Mouse (Mus musculus): ENCODE data around the gene Dclre1b.
"Not testable (repeated sequence)": the region's sequence is repeated elsewhere in the genome, so short reads cannot be mapped to it uniquely, and the experiment has no call there.

The Dclre1b gene

GRCm38 (mm10) chr3:103808891-103809798, at the start of gene Dclre1b, which contains the start of the genes Ap4b1 and Gm43064:
Gene Dclre1b (minus strand): TSS chr3:103809444.
Gene Ap4b1 (plus strand): TSS chr3:103809520.
Gene Gm43064 (plus strand): TSS chr3:103809573.
- peak; percentile 82 for DNase-seq (ENCODE audit: low spot score)

GRCm38 (mm10) chr3:103857977-103858563, 48.8 kb upstream of the Dclre1b start:
- no peak for DNase-seq (ENCODE audit: low spot score)

- no peak for DNase-seq (ENCODE audit: low spot score)
These were observed 48.0 kb upstream of the Dclre1b start for GRCm38 (mm10) chr3:103857036-103857805.

GRCm38 (mm10) chr3:103853804-103854203, 44.6 kb upstream of the Dclre1b start:
- DNase-seq (ENCODE audit: low spot score): no peak

- peak; percentile 15 for DNase-seq (ENCODE audit: low spot score)
These were observed 43.5 kb upstream of the Dclre1b start for GRCm38 (mm10) chr3:103852565-103853299.

- no peak for DNase-seq (ENCODE audit: low spot score)
These were observed 42.6 kb upstream of the Dclre1b start for GRCm38 (mm10) chr3:103851882-103852281.

- no peak for DNase-seq (ENCODE audit: low spot score)
These were observed 42.2 kb upstream of the Dclre1b start for GRCm38 (mm10) chr3:103851481-103851880.

GRCm38 (mm10) chr3:103850644-103851363, 41.6 kb upstream of the Dclre1b start:
- DNase-seq (ENCODE audit: low spot score): no peak

- not testable (repeated sequence) for DNase-seq (ENCODE audit: low spot score)
These were observed 31.7 kb upstream of the Dclre1b start for GRCm38 (mm10) chr3:103840946-103841345.

GRCm38 (mm10) chr3:103840195-103840594, 31.0 kb upstream of the Dclre1b start:
- DNase-seq (ENCODE audit: low spot score): not testable (repeated sequence)

GRCm38 (mm10) chr3:103839711-103840110, 30.5 kb upstream of the Dclre1b start:
- DNase-seq (ENCODE audit: low spot score): no peak

GRCm38 (mm10) chr3:103836453-103836852, 27.2 kb upstream of the Dclre1b start:
- DNase-seq (ENCODE audit: low spot score): no peak

- DNase-seq (ENCODE audit: low spot score): no peak
These were observed 26.7 kb upstream of the Dclre1b start for GRCm38 (mm10) chr3:103835951-103836310.

GRCm38 (mm10) chr3:103835272-103835950, 26.2 kb upstream of the Dclre1b start:
- no peak for DNase-seq (ENCODE audit: low spot score)

GRCm38 (mm10) chr3:103834001-103834400, 24.8 kb upstream of the Dclre1b start:
- DNase-seq (ENCODE audit: low spot score): no peak

- DNase-seq (ENCODE audit: low spot score): no peak
These were observed 23.2 kb upstream of the Dclre1b start, which contains the start of gene Bcl2l15 for GRCm38 (mm10) chr3:103832426-103832825. Gene Bcl2l15 (plus strand): TSS chr3:103832601.

- DNase-seq (ENCODE audit: low spot score): no peak
These were observed 21.9 kb upstream of the Dclre1b start for GRCm38 (mm10) chr3:103831146-103831545.

GRCm38 (mm10) chr3:103830681-103831080, 21.4 kb upstream of the Dclre1b start:
- DNase-seq (ENCODE audit: low spot score): not testable (repeated sequence)

- DNase-seq (ENCODE audit: low spot score): no peak
These were observed 19.8 kb upstream of the Dclre1b start for GRCm38 (mm10) chr3:103829036-103829435.

- no peak for DNase-seq (ENCODE audit: low spot score)
These were observed 18.3 kb upstream of the Dclre1b start for GRCm38 (mm10) chr3:103827548-103827947.

All from left cerebral cortex, adult 11 months (tissue).